In the genomic region with DNA sequence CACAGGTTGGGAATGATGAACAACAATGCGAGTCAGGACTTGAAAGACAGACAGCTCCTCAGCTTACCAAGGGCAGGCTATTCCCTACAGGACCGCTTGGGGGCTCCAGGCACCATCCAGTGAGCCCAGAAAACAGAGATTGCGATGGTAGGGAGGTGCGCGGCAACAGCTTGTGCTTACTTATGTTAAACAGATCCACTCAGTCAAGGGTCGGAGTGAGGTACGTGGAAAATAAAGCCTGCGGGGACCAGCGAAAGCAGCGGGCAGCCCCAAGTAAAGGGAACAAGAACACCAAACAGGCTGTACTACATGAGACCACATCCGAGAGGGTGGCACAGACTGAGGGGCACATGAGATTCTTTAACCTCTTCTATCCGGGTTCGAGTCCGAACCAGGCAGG, we compare ENCODE assay signal across 7 mouse cellular contexts. TPM values are rescaled to one million over a fixed set of nuclear protein-coding genes. Genes with fewer than 3 reads are reported as not detected.
DNase-seq lines count a peak whose midpoint lies in the region; ATAC-seq lines count a peak whose summit lies in the region.

No protein-coding gene starts in this region.

- H3K9ac ChIP-seq in intestine, embryonic 14.5 days (ENCODE audit: low read length): peak overlapping the region; percentile 93

- peak; percentile 73 for ATAC-seq in intestine, embryonic 14.5 days (replicated peaks; ENCODE audit: low FRiP score, low TSS enrichment, low read depth)

- peak; percentile 88 to 95 for DNase-seq in adrenal gland, adult (ENCODE audit: inconsistent age in 2 of 2, low spot score in 1 of 2)
- peak; percentile 96 for DNase-seq in embryo, embryonic 10.5 days (ENCODE audit: low spot score)
- DNase-seq in gastrocnemius, postnatal 14 days: peak; percentile 80
- DNase-seq in intestine, embryonic 14.5 days (ENCODE audit: low spot score): no peak
- peak; percentile 85 to 95 for DNase-seq in left cerebral cortex, postnatal 25 days (ENCODE audit: low spot score in 2 of 2)
- peak; percentile 89 for DNase-seq in midbrain, embryonic 10.5 days (ENCODE audit: low spot score)
- DNase-seq in right cerebral cortex, postnatal 4 days: peak; percentile 81

- H3K27ac ChIP-seq in intestine, embryonic 14.5 days (ENCODE audit: low read depth): peak overlapping the region; percentile 95
- H3K27ac ChIP-seq in midbrain, embryonic 10.5 days (replicated peaks): peak overlapping the region; percentile 98

- peak overlapping the region; percentile 93 for H3K4me2 ChIP-seq in intestine, embryonic 14.5 days (ENCODE audit: low read length)

- H3K27me3 ChIP-seq in intestine, embryonic 14.5 days (replicated peaks; ENCODE audit: control insufficient read depth, insufficient read depth, low read length): no peaks in the 10 kb centered on the region
- no peaks in the 10 kb centered on the region for H3K27me3 ChIP-seq in midbrain, embryonic 10.5 days (ENCODE audit: low read depth, poor library complexity, severe bottlenecking)

- H3K4me1 ChIP-seq in intestine, embryonic 14.5 days (replicated peaks; ENCODE audit: control insufficient read depth, insufficient read depth, low read length): peaks cover 8% of the 10 kb centered on the region
- H3K4me1 ChIP-seq in midbrain, embryonic 10.5 days: peaks cover 20% of the 10 kb centered on the region

- peak overlapping the region; percentile 69 for H3K4me3 ChIP-seq in intestine, embryonic 14.5 days (ENCODE audit: low read depth, low read length)
- peak overlapping the region; percentile 75 for H3K4me3 ChIP-seq in midbrain, embryonic 10.5 days

- intact Hi-C loops in gastrocnemius, postnatal 14 days (cut with DNase I; ENCODE audit: low total_unique reads): no loop called here
- intact Hi-C loops in left cerebral cortex, postnatal 25 days (cut with DNase I): loop anchor here (1.0 to 2.0 kb wide), 3 partner anchors 30 to 149 kb away; partner anchors contain the start of gene Eef1a2

- peaks cover 9% of the 10 kb centered on the region for H3K36me3 ChIP-seq in intestine, embryonic 14.5 days (ENCODE audit: control insufficient read depth, insufficient read depth, low read length)
- peaks cover 18% of the 10 kb centered on the region for H3K36me3 ChIP-seq in midbrain, embryonic 10.5 days

- 0% methylated on average over 14 of the region's 14 CpGs for WGBS in intestine, embryonic 14.5 days
- WGBS in midbrain, embryonic 10.5 days: under 1% methylated on average over 14 of the region's 14 CpGs

- H3K9me3 ChIP-seq in intestine, embryonic 14.5 days (ENCODE audit: control insufficient read depth, low read length): no peaks in the 10 kb centered on the region
- H3K9me3 ChIP-seq in midbrain, embryonic 10.5 days (replicated peaks): no peaks in the 10 kb centered on the region

RNA-seq across cellular contexts. Expression of gene Ppdpf, which starts 0.4 kb away (rescaled TPM):
- total RNA-seq in gastrocnemius, postnatal 14 days (2021): 10 to 100 TPM; 52.9 to 58.5 TPM
- 350 and 369 TPM in 2 replicates for polyA plus RNA-seq in intestine, embryonic 14.5 days (2014; fragmentation: Nextera tagmentation; extraction: Ambion mirVana)
- total RNA-seq in left cerebral cortex, postnatal 25 days (2021): 10 to 100 TPM; 95.9 to 97.3 TPM
- polyA plus RNA-seq in midbrain, embryonic 10.5 days (2016; fragmentation: Nextera tagmentation; extraction: Ambion mirVana): 375 and 418 TPM in 2 replicates

RNA-seq across cellular contexts. Expression of gene Ptk6, which starts 16.0 kb away (rescaled TPM):
- total RNA-seq in gastrocnemius, postnatal 14 days (2021): not detected
- polyA plus RNA-seq in intestine, embryonic 14.5 days (2014; fragmentation: Nextera tagmentation; extraction: Ambion mirVana): not detected in 2 replicates
- under 1 TPM in 1 of 2 experiments, not detected in 1; 0.09 TPM for total RNA-seq in left cerebral cortex, postnatal 25 days (2021)
- polyA plus RNA-seq in midbrain, embryonic 10.5 days (2016; fragmentation: Nextera tagmentation; extraction: Ambion mirVana): 0.07 TPM in 1 of 2 replicates, not detected in the other

RNA-seq across cellular contexts. Expression of gene Srms, which starts 26.4 kb away (rescaled TPM):
- total RNA-seq in gastrocnemius, postnatal 14 days (2021): under 1 TPM; 0.10 to 0.18 TPM
- polyA plus RNA-seq in intestine, embryonic 14.5 days (2014; fragmentation: Nextera tagmentation; extraction: Ambion mirVana): 0.09 TPM in 1 of 2 replicates, not detected in the other
- total RNA-seq in left cerebral cortex, postnatal 25 days (2021): under 1 TPM in 1 of 2 experiments, not detected in 1; 0.21 TPM
- polyA plus RNA-seq in midbrain, embryonic 10.5 days (2016; fragmentation: Nextera tagmentation; extraction: Ambion mirVana): 0.10 and 0.20 TPM in 2 replicates

RNA-seq across cellular contexts. Expression of gene Eef1a2, which starts 29.8 kb away (rescaled TPM):
- 1,000 to 10,000 TPM; 2,249 to 2,405 TPM for total RNA-seq in gastrocnemius, postnatal 14 days (2021)
- polyA plus RNA-seq in intestine, embryonic 14.5 days (2014; fragmentation: Nextera tagmentation; extraction: Ambion mirVana): 0.32 and 0.36 TPM in 2 replicates
- total RNA-seq in left cerebral cortex, postnatal 25 days (2021): 1,000 to 10,000 TPM; 1,322 to 1,385 TPM
- 0.29 TPM in 1 of 2 replicates, not detected in the other for polyA plus RNA-seq in midbrain, embryonic 10.5 days (2016; fragmentation: Nextera tagmentation; extraction: Ambion mirVana)

RNA-seq across cellular contexts. Expression of gene Fndc11, which starts 33.2 kb away (rescaled TPM):
- not detected for total RNA-seq in gastrocnemius, postnatal 14 days (2021)
- not detected in 2 replicates for polyA plus RNA-seq in intestine, embryonic 14.5 days (2014; fragmentation: Nextera tagmentation; extraction: Ambion mirVana)
- under 1 TPM in 1 of 2 experiments, not detected in 1; 0.30 TPM for total RNA-seq in left cerebral cortex, postnatal 25 days (2021)
- 0.10 and 0.15 TPM in 2 replicates for polyA plus RNA-seq in midbrain, embryonic 10.5 days (2016; fragmentation: Nextera tagmentation; extraction: Ambion mirVana)
